Mouse (Mus musculus) limb, embryonic 10.5 days (tissue): ENCODE measurements at regions not wholly inside any gene's neighbourhood (a gene's known extent, or its start where the extent isn't known, plus 50 kb on each side); places are given as distances from the start of the nearest gene placed in this dataset.

Experiments used
- DNase-seq: peaks from one replicate; pipeline ENCODE4 v3.0.0-alpha.2; 2017; ENCODE audit warnings: low spot score
- H3K27ac ChIP-seq: fragments of 300-500 bp; sonication (generic); 2 replicates; pipeline ENCODE4 v1.5.1; 2016; ENCODE audit warnings: mild to moderate bottlenecking
- H3K27me3 ChIP-seq: fragments of 300-500 bp; sonication (generic); 2 replicates; pipeline ENCODE4 v1.6.1; 2016; ENCODE audit warnings: low read depth, mild to moderate bottlenecking; ENCODE audit not compliant: poor library complexity, severe bottlenecking
- H3K36me3 ChIP-seq: fragments of 300-500 bp; sonication (generic); 2 replicates; pipeline ENCODE4 v1.6.1; 2016; ENCODE audit warnings: mild to moderate bottlenecking, moderate library complexity
- H3K4me1 ChIP-seq: fragments of 300-500 bp; sonication (generic); 2 replicates; pipeline ENCODE4 v1.6.1; 2016
- H3K4me3 ChIP-seq: fragments of 300-500 bp; sonication (generic); 2 replicates; pipeline ENCODE4 v1.5.1; 2016; ENCODE audit warnings: mild to moderate bottlenecking, moderate library complexity
- H3K9me3 ChIP-seq: fragments of 300-500 bp; sonication (generic); replicated peaks from 2 replicates; pipeline ENCODE4 v1.6.1; 2016; ENCODE audit warnings: mild to moderate bottlenecking
- WGBS: fragments of 180-500 bp; shearing (Covaris S2); methylation state at CpG from one replicate; pipeline ENCODE4 v1.1.7; 2016; 5-methylcytosine and 5-hydroxymethylcytosine counted together

DNA sequence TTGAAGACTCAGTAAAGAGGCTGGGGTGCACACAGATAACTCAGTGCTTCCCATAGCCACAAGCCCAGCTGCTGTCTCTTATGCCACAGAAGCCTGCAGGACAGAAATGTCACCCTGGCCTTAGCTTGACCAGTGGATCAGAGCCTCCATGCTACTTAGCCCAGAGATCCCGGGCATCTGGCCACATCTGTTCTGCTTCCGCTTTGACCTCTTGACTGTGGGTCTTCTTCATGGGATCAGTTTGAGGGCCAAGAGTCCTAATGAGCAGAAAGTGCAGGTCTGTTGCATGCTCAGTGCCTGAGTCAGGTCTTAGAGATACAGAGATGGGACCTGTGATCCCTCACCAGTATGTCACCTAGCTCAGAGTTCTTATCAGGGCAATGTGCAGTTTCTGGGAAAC lies 85.5 kb upstream of the Twist2 start:
- no peak overlapping the region for H3K4me3 ChIP-seq
- 84% methylated on average over 2 of the region's 2 CpGs for WGBS
- peak overlapping the region; percentile 21; the same call in 1 of the 2 replicates for H3K27ac ChIP-seq
- no peaks in the 10 kb centered on the region for H3K27me3 ChIP-seq
- no peaks in the 10 kb centered on the region for H3K9me3 ChIP-seq
- no peak for DNase-seq
- H3K36me3 ChIP-seq, result no peaks in the 10 kb centered on the region
- peaks cover 4% of the 10 kb centered on the region for H3K4me1 ChIP-seq

DNA sequence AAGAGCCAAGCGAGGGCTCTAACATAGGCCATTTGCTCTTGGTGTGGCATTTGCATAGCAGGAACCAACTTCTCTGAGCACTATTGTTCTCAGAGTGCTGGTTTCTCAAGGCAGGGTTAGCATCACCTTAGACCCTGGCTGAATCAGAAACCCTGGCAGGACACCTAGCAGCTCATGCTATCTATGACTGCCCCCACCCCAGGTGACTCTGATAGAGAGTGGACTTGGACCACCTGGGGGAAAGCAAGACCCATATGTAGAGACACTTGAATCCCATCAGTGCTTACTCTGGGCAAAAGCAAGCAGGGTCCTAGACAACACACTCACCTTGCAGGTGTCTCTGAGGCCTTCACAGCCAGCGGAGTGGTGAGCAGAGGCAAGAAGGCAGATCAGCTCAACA lies 84.4 kb upstream of the Twist2 start:
- Histone ChIP-seq H3K4me1 (peaks cover 4% of the 10 kb centered on the region), H3K9me3 (no peaks in the 10 kb centered on the region), H3K4me3 (no peak overlapping the region), H3K27me3 (no peaks in the 10 kb centered on the region), H3K36me3 (no peaks in the 10 kb centered on the region), H3K27ac (no peak overlapping the region)
- 93% methylated on average over 2 of the region's 2 CpGs for WGBS
- no peak for DNase-seq

DNA sequence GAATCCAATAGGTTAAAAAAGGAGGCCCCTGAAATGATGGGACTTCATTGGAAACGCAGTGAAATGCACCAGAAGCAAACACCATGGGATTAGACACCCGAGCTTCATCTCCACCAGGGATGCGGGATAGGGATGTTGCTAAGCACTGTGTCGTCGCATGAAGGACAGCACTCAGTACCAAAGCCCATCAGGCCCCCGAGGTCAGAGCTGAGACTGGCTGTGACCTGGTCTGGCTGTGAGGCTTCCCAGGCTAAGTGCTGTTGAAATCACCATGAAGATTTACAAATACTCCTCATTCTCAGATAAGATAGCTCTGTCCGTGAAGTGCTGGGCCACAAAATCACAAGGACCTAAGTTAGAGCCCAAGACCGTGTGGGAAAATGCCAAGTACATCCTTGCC lies 83.3 kb upstream of the Twist2 start:
- Histone ChIP-seq H3K27me3 (no peaks in the 10 kb centered on the region), H3K9me3 (no peaks in the 10 kb centered on the region), H3K4me1 (peaks cover 4% of the 10 kb centered on the region), H3K27ac (no peak overlapping the region), H3K4me3 (no peak overlapping the region), H3K36me3 (no peaks in the 10 kb centered on the region)
- DNase-seq, result no peak
- WGBS, result 74% methylated on average over 8 of the region's 8 CpGs

DNA sequence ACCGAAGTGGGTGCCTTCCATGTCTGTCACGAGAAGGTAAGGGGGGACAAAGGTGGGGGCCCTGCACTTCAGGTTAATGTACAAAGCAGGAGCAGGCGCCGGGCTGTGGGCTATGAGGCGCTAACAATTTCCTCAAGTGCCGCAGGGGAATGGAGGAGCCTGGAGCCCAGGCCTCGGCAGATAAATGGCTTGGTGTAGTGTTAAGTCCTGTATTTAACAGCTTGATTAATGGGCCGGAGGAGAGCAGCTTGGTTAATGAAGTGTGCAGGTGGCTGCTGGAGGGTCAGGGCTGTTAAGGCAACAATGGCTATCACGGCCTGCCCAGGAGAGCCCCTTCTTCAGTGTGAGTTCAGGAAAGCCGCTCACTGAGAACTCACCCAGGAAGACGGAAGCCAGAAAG lies 72.0 kb upstream of the Twist2 start:
- no peaks in the 10 kb centered on the region for H3K36me3 ChIP-seq
- no peak overlapping the region for H3K4me3 ChIP-seq
- H3K27ac ChIP-seq, result peak overlapping the region; percentile 75
- no peaks in the 10 kb centered on the region for H3K9me3 ChIP-seq
- H3K27me3 ChIP-seq, result 0 out of 2 replicates have a peak, but pooled peaks cover 6% of the 10 kb centered on the region
- peak; percentile 65 for DNase-seq
- peaks cover 54% of the 10 kb centered on the region for H3K4me1 ChIP-seq
- 34% methylated on average over 11 of the region's 11 CpGs for WGBS

DNA sequence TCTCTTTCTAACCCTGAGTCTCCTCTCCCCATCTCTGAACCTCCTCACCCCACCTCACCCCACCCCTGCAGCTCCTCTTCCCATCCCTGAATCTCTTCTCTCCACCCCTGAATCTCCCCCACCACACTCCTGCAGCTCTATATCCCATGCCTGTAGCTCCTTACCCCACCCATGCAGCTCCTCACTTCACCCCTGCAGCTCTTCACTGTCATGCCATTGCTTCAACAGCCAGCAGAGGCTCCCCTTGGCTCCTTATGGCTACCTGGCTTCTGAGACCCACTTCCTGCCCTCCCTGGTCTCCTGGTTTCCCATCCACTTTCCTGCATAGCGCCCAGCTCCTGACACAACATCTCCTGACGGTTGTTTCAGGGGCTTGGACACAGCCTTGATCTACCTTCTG lies 71.0 kb upstream of the Twist2 start:
- no peak for DNase-seq
- no peaks in the 10 kb centered on the region for H3K9me3 ChIP-seq
- H3K27me3 ChIP-seq, result 0 out of 2 replicates have a peak, but pooled peaks cover 6% of the 10 kb centered on the region
- H3K4me3 ChIP-seq, result no peak overlapping the region
- H3K36me3 ChIP-seq, result no peaks in the 10 kb centered on the region
- WGBS, result 86% methylated on average over 2 of the region's 2 CpGs
- H3K27ac ChIP-seq, result peak overlapping the region; percentile 75
- peaks cover 54% of the 10 kb centered on the region for H3K4me1 ChIP-seq

DNA sequence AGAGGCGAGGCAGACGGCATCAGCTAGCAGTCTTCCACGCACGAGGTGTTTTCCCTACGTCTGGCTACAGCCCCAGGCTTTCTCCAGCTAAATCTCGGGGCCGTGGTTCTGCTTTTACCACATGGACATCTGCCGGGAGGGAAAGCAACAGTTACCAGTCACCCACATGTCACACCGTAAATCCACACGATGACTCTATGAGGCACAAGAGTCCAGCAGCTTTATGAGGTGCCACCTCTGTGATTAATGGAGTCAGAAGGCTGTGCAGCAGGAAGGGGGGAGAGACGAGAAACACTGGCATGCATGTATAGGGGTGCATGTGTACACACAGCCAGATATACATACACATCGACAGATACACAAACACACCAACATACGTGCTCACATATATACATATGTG lies 69.6 kb upstream of the Twist2 start:
- peak; percentile 81 for DNase-seq
- H3K27me3 ChIP-seq, result 0 out of 2 replicates have a peak, but pooled peaks cover 6% of the 10 kb centered on the region
- H3K27ac ChIP-seq, result peak overlapping the region; percentile 75
- H3K36me3 ChIP-seq, result no peaks in the 10 kb centered on the region
- no peak overlapping the region for H3K4me3 ChIP-seq
- WGBS, result 24% methylated on average over 13 of the region's 13 CpGs
- H3K9me3 ChIP-seq, result no peaks in the 10 kb centered on the region
- H3K4me1 ChIP-seq, result peaks cover 54% of the 10 kb centered on the region

DNA sequence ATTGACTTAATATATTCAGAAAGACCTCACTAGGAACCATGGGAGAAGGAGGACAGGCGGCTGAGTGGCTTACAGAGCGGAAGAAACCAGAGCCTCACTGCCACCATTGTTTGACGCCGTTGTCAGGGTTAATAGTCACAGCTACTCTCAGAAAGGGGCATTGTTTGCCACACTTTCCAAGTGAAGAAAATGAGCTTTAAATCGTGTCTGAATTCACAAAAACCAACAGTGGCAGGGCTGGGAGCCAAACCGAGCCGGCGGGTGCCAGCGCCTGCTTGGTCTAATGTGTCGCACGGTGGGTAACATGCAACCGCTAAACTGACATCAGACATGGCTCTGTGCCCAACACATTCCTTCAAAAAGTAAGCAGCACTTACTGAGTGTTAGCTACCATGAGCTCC lies 68.8 kb upstream of the Twist2 start:
- no peaks in the 10 kb centered on the region for H3K36me3 ChIP-seq
- no peak for DNase-seq
- no peak overlapping the region for H3K4me3 ChIP-seq
- no peaks in the 10 kb centered on the region; the same call in 1 of the 2 replicates for H3K9me3 ChIP-seq
- peak overlapping the region; percentile 75 for H3K27ac ChIP-seq
- H3K27me3 ChIP-seq, result 0 out of 2 replicates have a peak, but pooled peaks cover 6% of the 10 kb centered on the region
- 85% methylated on average over 12 of the region's 12 CpGs for WGBS
- H3K4me1 ChIP-seq, result peaks cover 54% of the 10 kb centered on the region

DNA sequence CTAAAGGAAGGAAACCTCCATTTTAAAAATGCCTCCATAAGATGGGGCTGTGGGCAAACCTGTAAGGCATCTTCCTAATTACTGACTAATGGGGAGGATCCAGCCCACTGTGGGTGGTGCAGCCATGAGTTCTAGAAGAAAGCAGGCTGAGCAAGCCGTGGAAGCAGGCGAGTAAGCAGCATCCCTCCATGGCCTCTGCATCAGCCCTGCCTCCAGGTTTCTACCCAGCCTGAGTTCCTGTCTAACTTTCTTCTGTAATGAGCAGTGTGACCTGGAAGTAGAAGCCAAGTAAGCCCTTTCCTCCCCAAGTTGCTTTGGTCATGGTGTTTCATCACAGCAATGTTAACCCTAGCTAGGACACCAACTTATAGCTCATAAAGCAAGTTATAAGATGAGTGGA lies 66.5 kb upstream of the Twist2 start:
- 84% methylated on average over 2 of the region's 2 CpGs for WGBS
- Histone ChIP-seq H3K4me3 (no peak overlapping the region), H3K27ac (no peak overlapping the region), H3K4me1 (peaks cover 38% of the 10 kb centered on the region), H3K27me3 (0 out of 2 replicates have a peak, but pooled peaks cover 6% of the 10 kb centered on the region), H3K9me3 (no peaks in the 10 kb centered on the region; the same call in 1 of the 2 replicates), H3K36me3 (no peaks in the 10 kb centered on the region)
- DNase-seq, result no peak

DNA sequence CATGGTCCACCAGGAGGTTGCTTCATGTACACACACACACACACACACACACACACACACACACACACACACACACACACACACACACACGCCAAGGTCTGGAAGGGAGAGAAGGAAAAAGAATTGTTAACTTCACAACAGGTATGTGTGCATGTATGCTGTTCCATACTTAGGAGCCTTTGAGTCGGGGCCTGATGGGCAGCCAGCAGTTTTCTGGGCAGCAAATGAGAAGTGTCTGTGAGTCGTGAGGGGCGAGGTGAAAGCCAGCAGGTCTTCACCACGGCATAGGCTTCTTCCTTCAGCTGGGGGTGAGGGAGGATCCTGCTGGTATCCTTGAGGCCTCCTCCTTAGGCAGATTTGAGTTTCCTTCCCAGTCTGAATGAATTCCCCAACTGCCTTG lies 65.8 kb upstream of the Twist2 start:
- no peaks in the 10 kb centered on the region for H3K36me3 ChIP-seq
- H3K27me3 ChIP-seq, result 0 out of 2 replicates have a peak, but pooled peaks cover 7% of the 10 kb centered on the region
- no peak overlapping the region for H3K4me3 ChIP-seq
- 74% methylated on average over 4 of the region's 5 CpGs for WGBS
- peaks cover 30% of the 10 kb centered on the region for H3K4me1 ChIP-seq
- no peaks in the 10 kb centered on the region; the same call in 1 of the 2 replicates for H3K9me3 ChIP-seq
- no peak for DNase-seq
- H3K27ac ChIP-seq, result no peak overlapping the region

DNA sequence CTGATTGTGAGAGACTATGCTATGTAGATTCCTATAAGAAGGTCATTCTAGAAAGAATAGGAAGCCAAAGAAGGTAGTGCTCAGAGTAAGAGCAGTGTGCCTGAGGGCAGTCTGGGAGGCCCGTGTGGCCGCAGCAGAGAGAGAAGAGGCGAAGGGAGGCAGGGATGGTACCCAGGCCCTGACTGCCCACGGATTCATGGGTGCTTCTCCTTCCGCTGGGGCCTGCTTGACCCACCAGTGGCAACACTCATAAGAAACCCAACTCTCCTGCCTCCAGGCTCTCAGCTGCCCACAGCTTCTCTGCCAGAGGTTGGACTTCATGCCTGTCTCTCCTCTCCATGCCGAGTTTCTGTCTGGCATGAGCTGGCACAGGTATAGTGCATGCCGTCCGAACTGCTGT lies 60.6 kb upstream of the Twist2 start:
- H3K27me3 ChIP-seq, result 0 out of 2 replicates have a peak, but pooled peaks cover 7% of the 10 kb centered on the region
- H3K4me1 ChIP-seq, result no peaks in the 10 kb centered on the region
- H3K4me3 ChIP-seq, result no peak overlapping the region
- H3K36me3 ChIP-seq, result no peaks in the 10 kb centered on the region
- no peak for DNase-seq
- 92% methylated on average over 8 of the region's 8 CpGs for WGBS
- no peak overlapping the region for H3K27ac ChIP-seq
- H3K9me3 ChIP-seq, result no peaks in the 10 kb centered on the region; the same call in 1 of the 2 replicates

DNA sequence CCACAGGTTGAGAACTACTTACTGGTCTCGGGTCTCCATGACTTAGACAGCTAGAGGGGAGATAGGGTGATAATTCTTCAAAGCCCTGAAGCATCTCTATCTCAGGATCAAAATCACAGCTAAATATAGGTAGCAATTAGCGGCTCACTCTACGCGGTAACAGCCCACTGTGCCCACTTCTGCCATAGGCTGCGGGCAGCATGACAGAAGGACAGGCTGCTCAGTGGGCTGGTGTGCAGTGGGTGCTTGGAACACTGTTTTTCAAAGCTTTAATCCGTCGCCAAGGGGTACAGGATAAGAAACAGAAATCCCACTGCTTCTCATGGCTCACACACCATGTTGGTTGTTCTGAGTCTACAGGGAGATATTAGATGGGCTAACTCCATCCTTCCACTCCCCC lies 59.2 kb upstream of the Twist2 start:
- no peaks in the 10 kb centered on the region; the same call in 1 of the 2 replicates for H3K9me3 ChIP-seq
- WGBS, result 92% methylated on average over 7 of the region's 7 CpGs
- no peak for DNase-seq
- H3K4me1 ChIP-seq, result peaks cover 4% of the 10 kb centered on the region
- 0 out of 2 replicates have a peak, but pooled peaks cover 7% of the 10 kb centered on the region for H3K27me3 ChIP-seq
- H3K4me3 ChIP-seq, result no peak overlapping the region
- no peaks in the 10 kb centered on the region for H3K36me3 ChIP-seq
- no peak overlapping the region for H3K27ac ChIP-seq

DNA sequence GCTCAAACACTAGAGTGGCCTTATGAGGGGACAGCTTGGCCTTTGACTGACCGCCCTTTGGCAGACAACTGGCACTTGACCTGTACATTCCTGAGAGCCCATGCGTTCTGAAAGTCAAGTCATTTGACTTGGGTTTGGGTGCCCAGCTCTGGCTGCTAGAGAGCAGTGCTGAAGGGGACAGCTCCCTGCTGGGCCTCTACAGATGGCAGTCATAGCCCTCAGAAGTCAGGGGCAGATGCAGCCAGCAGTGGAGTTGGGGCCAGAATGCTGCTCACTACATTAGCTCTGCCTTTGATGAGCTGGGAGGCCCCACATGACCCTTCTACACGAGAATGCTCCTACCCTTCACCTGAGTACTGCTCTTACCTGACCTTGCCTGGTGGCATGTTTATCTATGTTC lies 58.3 kb upstream of the Twist2 start:
- Histone ChIP-seq H3K27ac (no peak overlapping the region), H3K27me3 (0 out of 2 replicates have a peak, but pooled peaks cover 7% of the 10 kb centered on the region), H3K4me1 (peaks cover 13% of the 10 kb centered on the region), H3K36me3 (no peaks in the 10 kb centered on the region), H3K4me3 (no peak overlapping the region), H3K9me3 (no peaks in the 10 kb centered on the region)
- WGBS, result 51% methylated on average over 3 of the region's 3 CpGs
- DNase-seq, result peak; percentile 71

DNA sequence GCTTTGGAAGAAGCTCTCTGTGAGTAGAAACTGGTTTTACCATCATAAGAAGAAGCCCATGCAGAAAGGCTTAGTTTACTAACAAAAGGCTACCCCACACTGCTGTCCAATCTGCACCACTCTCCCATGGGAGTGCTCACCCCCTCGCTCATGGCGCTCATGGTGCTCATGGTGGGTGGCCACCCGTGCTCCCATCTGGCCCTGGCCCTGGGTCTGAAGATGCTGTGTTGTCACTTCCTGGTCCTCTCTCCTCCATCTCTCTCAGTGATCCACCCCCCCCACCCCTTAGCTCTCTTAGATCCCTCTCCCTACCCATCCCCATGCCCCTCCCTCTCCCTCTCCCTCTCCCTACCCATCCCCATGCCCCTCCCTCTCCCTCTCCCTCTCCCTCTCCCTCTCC lies 57.2 kb upstream of the Twist2 start:
- Histone ChIP-seq H3K4me1 (peaks cover 16% of the 10 kb centered on the region), H3K27me3 (peaks cover 7% of the 10 kb centered on the region; the same call in 1 of the 2 replicates), H3K36me3 (no peaks in the 10 kb centered on the region), H3K27ac (no peak overlapping the region), H3K4me3 (no peak overlapping the region), H3K9me3 (no peaks in the 10 kb centered on the region)
- 99% methylated on average over 3 of the region's 3 CpGs for WGBS
- no peak for DNase-seq

DNA sequence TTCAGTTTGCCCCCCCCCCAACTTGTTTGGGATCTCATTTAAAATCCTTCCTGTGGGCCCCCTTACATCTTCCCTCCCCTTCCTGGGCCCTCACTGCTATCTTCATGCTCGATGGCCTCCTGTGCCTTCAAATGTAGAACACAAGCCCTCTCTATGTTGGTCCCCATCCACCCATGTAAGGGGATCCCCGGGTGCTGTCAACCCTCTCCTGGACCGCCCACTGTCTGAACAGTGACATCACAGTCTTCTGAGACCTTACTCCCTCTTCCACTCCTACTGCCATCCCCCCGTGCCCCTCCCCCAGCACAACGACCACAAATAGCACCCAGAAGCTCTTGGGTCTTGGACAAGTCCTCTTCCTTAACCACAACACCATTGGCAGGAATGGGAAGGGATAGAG lies 56.6 kb upstream of the Twist2 start:
- 89% methylated on average over 5 of the region's 5 CpGs for WGBS
- Histone ChIP-seq H3K9me3 (no peaks in the 10 kb centered on the region), H3K36me3 (no peaks in the 10 kb centered on the region), H3K4me3 (no peak overlapping the region), H3K27me3 (peaks cover 7% of the 10 kb centered on the region; the same call in 1 of the 2 replicates), H3K4me1 (peaks cover 16% of the 10 kb centered on the region), H3K27ac (no peak overlapping the region)
- no peak for DNase-seq
